Mouse (Mus musculus): ENCODE data around the gene Zfp317.

- no peak for TF ChIP-seq TAL1 (IDR thresholded peaks at IDR 0.05; ENCODE audit: low read length)
- TF ChIP-seq GATA1 (IDR thresholded peaks at IDR 0.05; ENCODE audit: low read length) = no peak
Observed at GRCm38 (mm10) chr9:19645193-19645592, 23.3 kb downstream of the Zfp317 start.

All from erythroblast, embryonic 14.5 days (primary cell).